Mouse (Mus musculus) small intestine, adult 2 months (tissue): ENCODE data around the gene Mllt6. TPM values are rescaled to one million over a fixed set of nuclear protein-coding genes. Genes with fewer than 3 reads are reported as not detected.

Experiments used
- H3K27ac ChIP-seq: fragments of 200-500 bp; 2 replicates; pipeline ENCODE4 v1.5.1; 2012; ENCODE audit warnings: low read depth, low read length, control low read depth, inconsistent platforms; ENCODE audit not compliant: insufficient read depth
- H3K27me3 ChIP-seq: fragments of 200-500 bp; 2 replicates; pipeline ENCODE4 v1.6.1; 2012; ENCODE audit warnings: mild to moderate bottlenecking, moderate library complexity, low read length, inconsistent platforms; ENCODE audit not compliant: control insufficient read depth, insufficient read depth
- H3K36me3 ChIP-seq: fragments of 200-500 bp; 2 replicates; pipeline ENCODE4 v1.6.1; 2012; ENCODE audit warnings: mild to moderate bottlenecking, low read length, control low read depth, inconsistent platforms; ENCODE audit not compliant: control insufficient read depth, insufficient read depth
- H3K4me1 ChIP-seq: fragments of 200-500 bp; 2 replicates; pipeline ENCODE4 v1.6.1; 2012; ENCODE audit warnings: low read length, inconsistent platforms, mixed read lengths; ENCODE audit not compliant: control insufficient read depth, insufficient read depth, insufficient read length
- H3K4me3 ChIP-seq: fragments of 200-500 bp; 2 replicates; pipeline ENCODE4 v1.5.1; 2012; ENCODE audit warnings: low read depth, mild to moderate bottlenecking, control low read depth, inconsistent platforms, low read length, moderate library complexity
- CTCF ChIP-seq: fragments of 200-500 bp; IDR thresholded peaks from 2 replicates; pipeline ENCODE4 v1.5.1; 2012; ENCODE audit warnings: low read depth, mild to moderate bottlenecking, control low read depth, inconsistent platforms, low read length, moderate library complexity, mixed read lengths; ENCODE audit not compliant: insufficient replicate concordance, insufficient read length; ENCODE audit errors: extremely low read depth
- POLR2A ChIP-seq: fragments of 200-500 bp; IDR thresholded peaks from 2 replicates; pipeline ENCODE4 v1.6.1; 2012; ENCODE audit warnings: low read depth, mild to moderate bottlenecking, control low read depth, inconsistent platforms, low read length, moderate library complexity
- WGBS: fragments of 180-500 bp; shearing (Covaris S2); methylation state at CpG from one replicate; pipeline ENCODE4 v1.1.7; 2018; 5-methylcytosine and 5-hydroxymethylcytosine counted together
- polyA plus RNA-seq: library from polyadenylated mRNA; depleted of rRNA; stranded (reverse); fragments of >200 nt; gene quantifications from 2 replicates; pipeline ENCODE4 v1.2.3, GENCODE M21; 2012; rRNA removed

Mllt6 gene
- 18.4 and 38.6 TPM in 2 replicates for polyA plus RNA-seq

DNA sequence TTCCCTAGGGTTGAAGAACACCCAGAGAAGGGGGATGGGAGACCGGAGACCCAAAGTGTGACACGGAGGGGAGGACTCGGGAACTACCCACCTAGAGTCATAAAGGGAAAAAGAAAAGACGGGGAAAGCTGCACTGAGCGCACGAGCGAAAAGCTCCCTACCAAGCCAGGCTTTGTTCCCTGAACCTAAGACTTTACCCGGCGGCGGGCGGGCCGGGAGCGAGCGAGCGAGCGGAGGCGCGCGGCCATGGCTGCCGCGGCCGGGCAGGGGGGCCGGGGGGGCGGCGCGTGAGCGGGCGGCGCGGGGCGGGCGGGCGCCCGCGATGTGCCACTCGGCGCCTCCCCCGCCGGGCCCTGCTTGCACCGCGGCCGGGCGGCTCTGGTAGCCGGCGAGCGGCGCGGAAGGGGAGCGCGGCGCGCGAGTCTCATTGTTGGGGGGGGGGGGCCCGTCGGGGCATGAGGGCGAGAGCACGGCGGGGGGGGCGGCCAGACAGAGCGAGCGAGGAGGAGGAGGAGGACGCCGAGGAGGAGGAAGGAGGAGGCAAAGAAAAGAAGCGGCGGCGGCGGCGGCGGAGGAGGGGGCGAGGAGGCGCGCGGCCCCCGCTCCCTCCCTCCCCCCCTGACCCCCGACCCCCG, at the start of gene Mllt6:
Mllt6 (plus strand) TSS at position 522 of the 635 bp plus-strand sequence.
- Histone ChIP-seq H3K4me1 (peaks cover 14% of the 10 kb centered on the region; the same call in 1 of the 2 replicates), H3K36me3 (peaks cover 10% of the 10 kb centered on the region)

DNA sequence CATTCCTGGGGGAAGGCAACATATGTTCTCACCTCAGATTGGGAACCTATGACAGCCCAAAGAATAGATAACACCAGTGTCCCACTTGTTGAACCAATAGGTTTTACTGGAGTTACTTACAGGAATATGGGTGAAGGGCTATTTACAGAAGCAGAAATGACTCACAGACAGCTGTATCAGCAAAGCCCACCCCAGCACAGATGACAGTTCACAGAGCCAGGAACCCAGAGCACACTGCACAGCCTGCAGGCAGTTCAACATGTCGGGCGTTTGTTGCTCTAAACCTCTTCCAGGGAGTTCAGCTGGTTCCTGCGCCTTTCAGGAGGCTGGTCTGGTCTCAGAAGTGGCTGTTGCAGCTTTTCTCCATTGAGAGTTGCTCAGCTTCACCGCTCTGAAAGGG, 47.9 kb upstream of the Mllt6 start:
- Histone ChIP-seq H3K27me3 (peaks cover 3% of the 10 kb centered on the region; the same call in 1 of the 2 replicates), H3K4me1 (0 out of 2 replicates have a peak, but pooled peaks cover 2% of the 10 kb centered on the region), H3K36me3 (no peaks in the 10 kb centered on the region), H3K27ac (no peak overlapping the region), H3K4me3 (no peak overlapping the region)
- TF ChIP-seq CTCF (no peak), POLR2A (no peak)
- WGBS: 83% methylated on average over 4 of the region's 4 CpGs

More for the DNA sequence above, at the start of gene Mllt6:
- TF ChIP-seq CTCF (no peak), POLR2A (peak; percentile 54; the same call in 1 of the 2 replicates)
- Histone ChIP-seq H3K27ac (peak within 1 kb of the TSS; percentile 82), H3K4me3 (peak within 1 kb of the TSS; percentile 89), H3K27me3 (no peaks in the 10 kb centered on the region)
- under 1% methylated on average over 51 of the region's 76 CpGs for WGBS

DNA sequence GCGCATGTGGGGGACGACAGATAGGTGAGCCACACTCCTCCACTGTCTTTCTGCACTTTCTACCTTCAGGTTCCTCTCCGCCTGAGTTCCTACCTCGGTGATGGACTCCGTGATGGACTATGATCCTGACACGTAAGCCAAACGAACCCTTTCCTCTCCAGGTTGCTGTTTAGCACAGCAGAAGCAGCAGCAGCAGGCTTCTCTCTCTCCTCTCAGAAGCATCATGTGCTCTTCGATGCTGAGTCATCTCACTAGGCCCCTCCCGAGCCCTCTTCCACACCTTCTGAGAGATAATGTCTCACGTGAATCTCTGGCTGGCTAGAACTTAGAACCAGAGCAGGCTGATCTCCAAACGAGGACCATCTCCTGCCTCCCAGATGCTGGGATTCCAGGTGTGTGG, 44.8 kb upstream of the Mllt6 start:
- H3K27ac ChIP-seq: no peak overlapping the region
- peaks cover 3% of the 10 kb centered on the region; the same call in 1 of the 2 replicates for H3K27me3 ChIP-seq
- H3K4me3 ChIP-seq: no peak overlapping the region
- H3K4me1 ChIP-seq: 0 out of 2 replicates have a peak, but pooled peaks cover 2% of the 10 kb centered on the region
- TF ChIP-seq CTCF (no peak), POLR2A (no peak)
- H3K36me3 ChIP-seq: no peaks in the 10 kb centered on the region
- 24% methylated on average over 11 of the region's 11 CpGs for WGBS

DNA sequence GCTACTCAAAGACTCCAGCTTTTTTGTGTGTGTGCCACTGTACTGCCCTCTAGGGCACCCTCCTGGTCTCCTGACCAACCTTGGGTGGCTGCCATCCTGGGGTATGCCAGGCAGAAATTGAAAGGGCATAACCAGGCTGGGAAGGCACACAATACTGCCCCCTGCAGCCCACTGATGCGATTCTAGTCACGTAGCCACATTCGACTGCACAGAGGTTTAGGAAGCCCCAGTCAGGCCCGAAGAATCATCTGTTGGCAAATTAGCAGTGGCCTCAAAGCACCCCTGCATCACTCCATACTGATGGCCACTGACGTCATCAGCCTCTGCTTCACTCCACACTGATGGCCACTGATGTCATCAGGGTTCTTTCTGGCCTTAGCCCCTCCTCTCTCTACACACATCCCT, 43.8 kb upstream of the Mllt6 start:
- WGBS: 59% methylated on average over 5 of the region's 5 CpGs
- Histone ChIP-seq H3K27me3 (peaks cover 5% of the 10 kb centered on the region; the same call in 1 of the 2 replicates), H3K27ac (no peak overlapping the region), H3K4me3 (no peak overlapping the region), H3K4me1 (0 out of 2 replicates have a peak, but pooled peaks cover 2% of the 10 kb centered on the region), H3K36me3 (no peaks in the 10 kb centered on the region)
- TF ChIP-seq CTCF (no peak), POLR2A (no peak)

DNA sequence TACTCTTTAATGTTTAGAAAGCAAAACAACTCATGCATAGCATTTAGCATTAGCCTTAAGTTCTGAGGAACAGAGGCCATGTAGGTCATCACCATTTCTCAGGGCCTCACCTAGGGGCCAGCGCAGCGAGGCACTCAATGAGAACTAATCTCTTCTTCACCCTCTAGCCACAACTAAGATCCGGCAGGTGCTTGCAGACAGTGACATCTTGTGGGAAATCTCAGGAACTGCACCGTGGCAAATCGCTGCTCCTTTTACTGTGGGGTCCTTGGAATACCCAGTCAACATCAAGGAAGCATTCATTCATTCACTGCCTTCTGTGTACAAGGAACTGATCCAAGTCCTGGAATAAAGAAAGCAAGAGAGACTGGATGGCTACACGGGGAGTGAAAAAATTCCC, 40.8 kb upstream of the Mllt6 start:
- Histone ChIP-seq H3K36me3 (no peaks in the 10 kb centered on the region), H3K27me3 (peaks cover 18% of the 10 kb centered on the region), H3K4me1 (0 out of 2 replicates have a peak, but pooled peaks cover 3% of the 10 kb centered on the region), H3K4me3 (no peak overlapping the region), H3K27ac (no peak overlapping the region)
- WGBS: 2% methylated on average over 6 of the region's 6 CpGs
- TF ChIP-seq POLR2A (no peak), CTCF (peak; percentile 90; the same call in 1 of the 2 replicates)

DNA sequence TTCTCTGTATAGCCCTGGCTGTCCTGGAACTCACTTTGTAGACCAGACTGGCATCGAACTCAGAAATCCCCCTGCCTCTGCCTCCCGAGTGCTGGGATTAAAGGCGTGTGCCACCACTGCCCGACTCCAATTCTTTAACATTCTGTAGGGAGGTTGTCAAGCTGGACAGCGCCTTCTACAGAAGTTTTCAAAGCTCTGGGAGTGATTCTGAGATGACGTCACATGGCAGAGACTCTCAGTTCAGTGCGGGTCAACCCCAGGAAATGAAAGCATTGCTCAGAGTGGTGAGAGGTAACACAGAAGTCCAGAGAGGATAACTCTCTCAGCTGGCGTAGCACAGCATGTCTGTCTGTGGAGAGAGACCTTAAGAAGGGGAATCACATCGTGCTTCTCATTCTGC, 40.0 kb upstream of the Mllt6 start:
- no peaks in the 10 kb centered on the region for H3K36me3 ChIP-seq

DNA sequence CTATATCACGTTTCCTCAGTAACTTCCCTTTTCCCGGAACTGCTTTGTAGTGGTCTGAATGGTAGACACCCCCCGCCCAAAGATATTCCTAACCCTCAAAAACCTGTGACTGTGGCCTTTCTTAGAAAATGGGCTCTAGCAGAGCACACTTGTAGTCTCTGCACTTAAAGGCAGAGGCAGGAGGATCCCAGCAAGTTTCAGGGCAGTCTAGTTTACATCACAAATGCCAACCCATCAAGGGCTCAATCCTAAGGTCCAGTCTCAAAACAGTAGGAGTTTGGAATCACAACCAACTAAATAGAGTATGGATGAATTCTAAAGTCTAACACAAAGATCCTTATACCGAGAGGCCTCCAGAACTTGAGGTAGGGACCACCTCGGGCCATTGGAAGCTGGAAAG, 37.7 kb upstream of the Mllt6 start:
- H3K4me1 ChIP-seq: peaks cover 7% of the 10 kb centered on the region; the same call in 1 of the 2 replicates
- no peak overlapping the region for H3K4me3 ChIP-seq
- peaks cover 49% of the 10 kb centered on the region for H3K27me3 ChIP-seq
- H3K36me3 ChIP-seq: no peaks in the 10 kb centered on the region
- TF ChIP-seq POLR2A: no peak
- no peak for TF ChIP-seq CTCF
- 79% methylated on average over 5 of the region's 5 CpGs for WGBS
- no peak overlapping the region for H3K27ac ChIP-seq

More for the DNA sequence above, 40.0 kb upstream of the Mllt6 start:
- Histone ChIP-seq H3K4me1 (0 out of 2 replicates have a peak, but pooled peaks cover 3% of the 10 kb centered on the region), H3K4me3 (no peak overlapping the region), H3K27me3 (peaks cover 25% of the 10 kb centered on the region), H3K27ac (no peak overlapping the region)
- TF ChIP-seq POLR2A (no peak), CTCF (no peak)
- WGBS: 52% methylated on average over 9 of the region's 9 CpGs
